Mouse (Mus musculus) forebrain, embryonic 11.5 days (tissue): ENCODE data around the gene Pno1. TPM values are rescaled to one million over a fixed set of nuclear protein-coding genes. Genes with fewer than 3 reads are reported as not detected.

Experiments used
- ATAC-seq: fragments of 200-750 bp; cut with Nextera tagmentation; replicated peaks from 2 replicates; pipeline ENCODE4 v1.8.0; 2017; ENCODE audit warnings: moderate TSS enrichment; ENCODE audit not compliant: low FRiP score
- DNase-seq: peaks from one replicate; pipeline ENCODE4 v3.0.0-alpha.2; 2017; ENCODE audit warnings: low spot score
- H3K27ac ChIP-seq: fragments of 300-500 bp; sonication (generic); 2 replicates; pipeline ENCODE4 v1.5.1; 2014; ENCODE audit warnings: low read depth, low read length
- H3K27me3 ChIP-seq: fragments of 300-500 bp; sonication (generic); 2 replicates; pipeline ENCODE4 v1.6.1; 2014; ENCODE audit warnings: mild to moderate bottlenecking, low read length, mixed read lengths; ENCODE audit not compliant: control insufficient read depth, insufficient read depth
- H3K36me3 ChIP-seq: fragments of 300-500 bp; sonication (generic); 2 replicates; pipeline ENCODE4 v1.6.1; 2014; ENCODE audit warnings: mild to moderate bottlenecking, low read length, moderate library complexity, mixed read lengths; ENCODE audit not compliant: control insufficient read depth, insufficient read depth
- H3K4me1 ChIP-seq: fragments of 300-500 bp; sonication (generic); replicated peaks from 2 replicates; pipeline ENCODE4 v1.6.1; 2014; ENCODE audit warnings: low read length, mixed read lengths; ENCODE audit not compliant: control insufficient read depth, insufficient read depth
- H3K4me2 ChIP-seq: fragments of 300-500 bp; sonication (generic); 2 replicates; pipeline ENCODE4 v1.6.1; 2014; ENCODE audit warnings: low read depth, mild to moderate bottlenecking, low read length, moderate library complexity, mixed read lengths; ENCODE audit not compliant: severe bottlenecking
- H3K4me3 ChIP-seq: fragments of 300-500 bp; sonication (generic); 2 replicates; pipeline ENCODE4 v1.5.1; 2014; ENCODE audit warnings: low read depth, low read length
- H3K9ac ChIP-seq: fragments of 300-500 bp; sonication (generic); 2 replicates; pipeline ENCODE4 v1.6.1; 2014; ENCODE audit warnings: low read length
- H3K9me3 ChIP-seq: fragments of 300-500 bp; sonication (generic); 2 replicates; pipeline ENCODE4 v1.6.1; 2016; ENCODE audit warnings: low read length, mixed read lengths; ENCODE audit not compliant: control insufficient read depth
- WGBS: fragments of 180-500 bp; shearing (Covaris S2); extraction: QIAGEN DNeasy Blood & Tissue Kit; methylation state at CpG from one replicate; pipeline ENCODE4 v1.1.7; 2014; 5-methylcytosine and 5-hydroxymethylcytosine counted together
- polyA plus RNA-seq: library from polyadenylated mRNA; unstranded; fragments of >200 nt; fragmentation: Nextera tagmentation; extraction: Ambion mirVana; gene quantifications from 2 replicates; pipeline ENCODE4 v1.2.1, GENCODE M21; 2014

Gene Pno1
- polyA plus RNA-seq, 1 experiment from 2014 or later, result 95.2 TPM

GRCm38 (mm10) chr11:17170938-17171729, 40.2 kb downstream of the Pno1 start:
- Histone ChIP-seq H3K4me3 (no peak overlapping the region), H3K4me2 (no peak overlapping the region), H3K9me3 (no peaks in the 10 kb centered on the region), H3K4me1 (no peaks in the 10 kb centered on the region), H3K36me3 (no peaks in the 10 kb centered on the region), H3K27me3 (no peaks in the 10 kb centered on the region), H3K9ac (no peak overlapping the region), H3K27ac (no peak overlapping the region)
- DNase-seq (no peak), ATAC-seq (no peak)
- WGBS, result 97% methylated on average over 1 of the region's 1 CpGs

- Histone ChIP-seq H3K27me3 (no peaks in the 10 kb centered on the region), H3K36me3 (no peaks in the 10 kb centered on the region), H3K27ac (no peak overlapping the region), H3K4me3 (no peak overlapping the region), H3K9ac (no peak overlapping the region), H3K4me1 (no peaks in the 10 kb centered on the region), H3K9me3 (no peaks in the 10 kb centered on the region), H3K4me2 (no peak overlapping the region)
- no peak for DNase-seq
- no peak for ATAC-seq
- 93% methylated on average over 2 of the region's 2 CpGs for WGBS
Measured at GRCm38 (mm10) chr11:17169262-17169661, 42.1 kb downstream of the Pno1 start.

- 87% methylated on average over 7 of the region's 7 CpGs for whole genome bisulfite sequencing
- H3K9me3 ChIP-seq, result no peaks in the 10 kb centered on the region
- H3K9ac ChIP-seq, result no peak overlapping the region
- ATAC-seq, result no peak
- H3K27ac ChIP-seq, result no peak overlapping the region
- peaks cover 3% of the 10 kb centered on the region; the same call in 1 of the 2 replicates for H3K4me1 ChIP-seq
- no peak overlapping the region for H3K4me2 ChIP-seq
- no peaks in the 10 kb centered on the region for H3K36me3 ChIP-seq
- DNase-seq, result no peak
- H3K4me3 ChIP-seq, result no peak overlapping the region
- no peaks in the 10 kb centered on the region for H3K27me3 ChIP-seq
Measured at GRCm38 (mm10) chr11:17166627-17167026, 44.7 kb downstream of the Pno1 start.

- no peaks in the 10 kb centered on the region for H3K9me3 ChIP-seq
- no peaks in the 10 kb centered on the region for H3K36me3 ChIP-seq
- DNase-seq (no peak), ATAC-seq (no peak)
- H3K27me3 ChIP-seq, result no peaks in the 10 kb centered on the region
- WGBS, result 47% methylated on average over 1 of the region's 1 CpGs
- H3K27ac ChIP-seq, result no peak overlapping the region
- no peak overlapping the region for H3K4me3 ChIP-seq
- H3K4me2 ChIP-seq, result no peak overlapping the region
- H3K9ac ChIP-seq, result no peak overlapping the region
- peaks cover 3% of the 10 kb centered on the region; the same call in 1 of the 2 replicates for H3K4me1 ChIP-seq
Measured at GRCm38 (mm10) chr11:17163956-17164355, 47.4 kb downstream of the Pno1 start.

GRCm38 (mm10) chr11:17160242-17160641, 51.1 kb downstream of the Pno1 start:
- peak overlapping the region; percentile 42 for H3K4me2 ChIP-seq
- H3K9ac ChIP-seq, result peak overlapping the region; percentile 93
- 2% methylated on average over 12 of the region's 12 CpGs for WGBS
- DNase-seq, result peak; percentile 55
- no peaks in the 10 kb centered on the region for H3K9me3 ChIP-seq
- no peak for ATAC-seq
- no peaks in the 10 kb centered on the region for H3K36me3 ChIP-seq
- H3K27ac ChIP-seq, result peak overlapping the region; percentile 86; the same call in 1 of the 2 replicates
- peak overlapping the region; percentile 99 for H3K4me3 ChIP-seq
- no peaks in the 10 kb centered on the region for H3K27me3 ChIP-seq
- H3K4me1 ChIP-seq, result peaks cover 3% of the 10 kb centered on the region; the same call in 1 of the 2 replicates

- under 1% methylated on average over 43 of the region's 46 CpGs for WGBS
- no peaks in the 10 kb centered on the region for H3K9me3 ChIP-seq
- peak overlapping the region; percentile 86 for H3K27ac ChIP-seq
- ATAC-seq (peak; percentile 60), DNase-seq (peak; percentile 76)
- no peaks in the 10 kb centered on the region for H3K36me3 ChIP-seq
- peak overlapping the region; percentile 93 for H3K9ac ChIP-seq
- H3K27me3 ChIP-seq, result no peaks in the 10 kb centered on the region
- peak overlapping the region; percentile 99 for H3K4me3 ChIP-seq
- peak overlapping the region; percentile 42 for H3K4me2 ChIP-seq
- peaks cover 3% of the 10 kb centered on the region; the same call in 1 of the 2 replicates for H3K4me1 ChIP-seq
Measured at GRCm38 (mm10) chr11:17159738-17160241, 51.6 kb downstream of the Pno1 start.

GRCm38 (mm10) chr11:17158858-17159737, 52.3 kb downstream of the Pno1 start, which contains the start of gene Ppp3r1:
Gene Ppp3r1, plus strand, starts transcription at chr11:17159263.
- WGBS, result under 1% methylated on average over 81 of the region's 89 CpGs
- ATAC-seq (peak; percentile 99), DNase-seq (peak; percentile 98)
- Histone ChIP-seq H3K4me3 (peak within 1 kb of the TSS; percentile 99), H3K27me3 (no peaks in the 10 kb centered on the region), H3K9ac (peak within 1 kb of the TSS; percentile 93), H3K36me3 (no peaks in the 10 kb centered on the region), H3K27ac (peak within 1 kb of the TSS; percentile 86), H3K4me2 (peak within 1 kb of the TSS; percentile 75), H3K4me1 (peaks cover 2% of the 10 kb centered on the region; the same call in 1 of the 2 replicates), H3K9me3 (no peaks in the 10 kb centered on the region)
